Mouse (Mus musculus): ENCODE measurements around the gene Man1b1.

DNA sequence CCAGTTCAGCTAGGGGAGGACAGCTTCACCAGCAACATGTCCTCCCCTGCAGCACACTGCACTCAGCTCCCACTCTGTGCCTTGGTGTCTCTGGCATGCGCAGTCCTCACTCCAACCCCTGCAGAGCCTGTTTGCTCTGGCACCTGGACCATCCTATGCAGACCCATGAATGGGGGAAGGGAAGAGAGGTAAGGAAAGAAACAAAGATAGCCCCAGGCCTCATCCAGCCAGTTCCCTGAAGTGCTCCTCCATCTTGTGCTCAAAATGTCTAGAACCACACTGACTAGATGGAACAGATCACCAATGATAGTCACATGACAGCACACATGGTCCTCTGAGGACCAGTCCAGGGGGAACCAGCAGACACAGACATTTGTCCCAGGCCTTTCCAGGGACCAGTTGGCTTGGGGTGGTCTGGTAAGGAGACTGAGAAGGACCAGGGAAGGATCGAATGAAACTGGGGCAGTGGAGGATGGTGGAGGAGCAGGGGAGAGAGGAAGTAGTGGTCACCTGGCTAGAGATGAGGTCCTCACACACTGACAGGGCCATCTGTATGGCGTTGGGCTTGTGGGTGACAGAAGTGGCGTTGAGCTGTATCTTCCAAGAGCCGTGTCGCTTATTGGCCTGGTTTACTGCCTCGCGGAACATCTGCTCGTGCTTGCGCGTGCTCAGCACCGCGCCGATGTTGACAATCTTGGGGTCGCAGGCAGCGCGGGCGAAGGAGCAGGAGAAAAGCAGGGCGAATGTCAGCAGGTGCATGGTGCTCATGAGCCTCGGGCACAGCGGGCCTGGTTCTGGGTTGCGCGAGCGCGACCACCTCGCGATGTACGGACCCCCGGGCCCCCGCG, 13.8 kb upstream of the Man1b1 start:
- TF ChIP-seq CTCF (IDR thresholded peaks at IDR 0.05; ENCODE audit: low read depth), result no peak
- TF ChIP-seq EP300 (optimal IDR thresholded peaks at IDR 0.05), result no peak
